Mouse (Mus musculus): ENCODE data around the gene Ccdc61. TPM values are rescaled to one million over a fixed set of nuclear protein-coding genes. Genes with fewer than 3 reads are reported as not detected.
A peak's percentile ranks its signal among the peaks of the same experiment; 100 is the strongest.
"Not testable (repeated sequence)": the region's sequence is repeated elsewhere in the genome, so short reads cannot be mapped to it uniquely, and the experiment has no call there.

The Ccdc61 gene
- polyA plus RNA-seq, 1 experiment from 2014 or later = 20.8 TPM

DNA sequence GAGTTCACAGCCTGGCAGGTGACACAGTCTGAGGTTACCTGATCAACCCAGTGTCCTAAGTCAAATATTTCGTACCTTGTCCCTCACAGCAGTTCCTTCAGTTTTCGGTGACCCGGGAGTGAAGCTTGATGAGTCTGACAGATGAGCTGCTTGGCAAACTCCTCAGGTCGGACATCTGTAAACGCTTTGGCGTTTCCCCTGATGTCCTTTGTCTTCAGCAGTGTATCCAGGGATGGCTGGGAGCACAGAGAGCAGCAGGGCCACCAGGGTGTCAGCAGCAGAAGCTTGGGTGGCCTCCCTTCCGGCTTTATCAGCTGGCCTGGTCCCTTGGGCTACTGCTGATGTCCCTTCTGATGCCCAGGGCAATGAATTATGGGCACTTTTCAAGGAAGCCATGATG is 31.5 kb downstream of the Ccdc61 start:
- Histone ChIP-seq H3K4me3 (ENCODE audit: low read depth, low read length) (no peak overlapping the region), H3K9ac (ENCODE audit: low read depth, low read length) (no peak overlapping the region), H3K27ac (ENCODE audit: low read depth, low read length) (no peak overlapping the region), H3K36me3 (ENCODE audit: control insufficient read depth, insufficient read depth, low read length) (no peaks in the 10 kb centered on the region), H3K4me2 (no peak overlapping the region), H3K9me3 (ENCODE audit: control insufficient read depth, low read length) (no peaks in the 10 kb centered on the region), H3K27me3 (replicated peaks; ENCODE audit: control insufficient read depth, insufficient read depth, low read length) (no peaks in the 10 kb centered on the region), H3K4me1 (replicated peaks; ENCODE audit: control insufficient read depth, insufficient read depth, low read length) (no peaks in the 10 kb centered on the region)
- WGBS = 72% methylated on average over 7 of the region's 7 CpGs
- ATAC-seq (replicated peaks; ENCODE audit: low FRiP score) = no peak
- no peak for DNase-seq (ENCODE audit: low spot score)

DNA sequence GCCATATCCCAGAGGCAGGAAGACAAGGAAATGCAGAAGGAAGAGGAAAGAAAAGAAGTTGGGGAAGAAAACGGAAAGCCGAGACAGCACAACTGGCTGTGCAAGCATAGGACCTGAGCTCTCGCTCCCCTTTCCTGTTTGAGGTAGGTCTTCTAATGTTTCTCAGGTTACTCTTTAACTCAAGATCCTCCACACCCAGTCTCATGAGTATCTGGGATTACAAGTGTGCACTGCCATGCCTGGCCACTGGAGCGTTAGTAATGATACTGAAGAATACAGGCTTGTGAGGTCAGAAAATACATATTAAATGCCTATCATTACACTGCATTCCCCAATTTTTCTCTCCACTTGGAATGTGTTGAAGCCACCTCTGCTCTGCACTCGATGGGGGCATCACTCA is 34.8 kb downstream of the Ccdc61 start:
- WGBS = 78% methylated on average over 5 of the region's 5 CpGs
- no peak overlapping the region for H3K4me2 ChIP-seq

DNA sequence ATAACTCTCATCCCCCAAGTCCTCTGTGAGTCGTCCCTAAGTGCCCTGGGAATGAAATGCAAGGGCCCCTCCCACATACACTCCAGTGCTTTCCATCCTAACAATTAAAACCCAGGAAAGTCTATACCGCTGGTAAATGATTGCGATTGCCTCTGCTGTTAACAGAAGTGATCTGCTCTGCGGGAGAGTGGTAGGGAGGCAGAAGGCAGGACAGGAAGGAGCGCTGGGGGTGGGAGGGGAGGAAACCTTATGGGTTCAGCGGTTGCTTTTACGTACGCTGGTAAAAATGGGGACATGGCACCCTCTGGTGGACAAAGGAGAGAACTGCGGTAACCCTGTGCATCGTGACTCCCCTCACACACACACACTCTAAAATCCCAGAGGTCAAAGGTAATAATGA is 37.0 kb downstream of the Ccdc61 start:
- Histone ChIP-seq H3K9me3 (ENCODE audit: control insufficient read depth, low read length) (peaks cover 3% of the 10 kb centered on the region; the same call in 1 of the 2 replicates), H3K36me3 (ENCODE audit: control insufficient read depth, insufficient read depth, low read length) (no peaks in the 10 kb centered on the region), H3K9ac (ENCODE audit: low read depth, low read length) (no peak overlapping the region), H3K27ac (ENCODE audit: low read depth, low read length) (no peak overlapping the region), H3K4me3 (ENCODE audit: low read depth, low read length) (no peak overlapping the region; the same call in 1 of the 2 replicates), H3K4me1 (replicated peaks; ENCODE audit: control insufficient read depth, insufficient read depth, low read length) (no peaks in the 10 kb centered on the region), H3K27me3 (replicated peaks; ENCODE audit: control insufficient read depth, insufficient read depth, low read length) (peaks cover 4% of the 10 kb centered on the region; the same call in 1 of the 2 replicates), H3K4me2 (peak overlapping the region; percentile 62)
- ATAC-seq (replicated peaks; ENCODE audit: low FRiP score) = peak; percentile 61
- DNase-seq (ENCODE audit: low spot score) = peak; percentile 66
- WGBS = under 1% methylated on average over 10 of the region's 10 CpGs

More for the DNA sequence above, 34.8 kb downstream of the Ccdc61 start:
- H3K9ac ChIP-seq (ENCODE audit: low read depth, low read length) = no peak overlapping the region
- peaks cover 4% of the 10 kb centered on the region; the same call in 1 of the 2 replicates for H3K27me3 ChIP-seq (replicated peaks; ENCODE audit: control insufficient read depth, insufficient read depth, low read length)
- no peaks in the 10 kb centered on the region for H3K9me3 ChIP-seq (ENCODE audit: control insufficient read depth, low read length)
- H3K4me1 ChIP-seq (replicated peaks; ENCODE audit: control insufficient read depth, insufficient read depth, low read length) = no peaks in the 10 kb centered on the region
- H3K4me3 ChIP-seq (ENCODE audit: low read depth, low read length) = no peak overlapping the region
- no peaks in the 10 kb centered on the region for H3K36me3 ChIP-seq (ENCODE audit: control insufficient read depth, insufficient read depth, low read length)
- no peak for ATAC-seq (replicated peaks; ENCODE audit: low FRiP score)
- DNase-seq (ENCODE audit: low spot score) = no peak
- H3K27ac ChIP-seq (ENCODE audit: low read depth, low read length) = no peak overlapping the region

DNA sequence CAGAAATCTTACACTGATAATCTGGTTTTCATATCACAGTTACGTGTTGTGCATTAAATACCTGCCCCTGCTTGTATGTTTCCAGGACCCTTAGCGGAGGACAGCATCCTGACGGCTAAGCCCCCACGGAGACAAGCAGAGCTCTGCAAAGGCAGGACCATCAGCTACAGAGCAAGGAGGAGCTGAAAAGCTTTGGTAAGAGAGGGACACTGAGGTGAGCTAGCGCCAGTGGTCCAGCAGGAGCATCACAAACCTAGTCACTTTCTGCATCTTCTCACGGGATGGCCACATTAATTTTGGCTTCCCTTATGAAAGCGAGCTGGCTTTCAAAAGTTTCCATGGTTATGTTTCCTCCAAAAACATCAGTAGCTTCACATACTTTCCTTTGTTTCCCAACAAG is 37.4 kb downstream of the Ccdc61 start:
- no peaks in the 10 kb centered on the region for H3K36me3 ChIP-seq (ENCODE audit: control insufficient read depth, insufficient read depth, low read length)
- no peak overlapping the region for H3K9ac ChIP-seq (ENCODE audit: low read depth, low read length)
- no peak for ATAC-seq (replicated peaks; ENCODE audit: low FRiP score)
- H3K4me1 ChIP-seq (replicated peaks; ENCODE audit: control insufficient read depth, insufficient read depth, low read length) = no peaks in the 10 kb centered on the region
- peak overlapping the region; percentile 20; the same call in 1 of the 2 replicates for H3K4me3 ChIP-seq (ENCODE audit: low read depth, low read length)
- peaks cover 3% of the 10 kb centered on the region; the same call in 1 of the 2 replicates for H3K9me3 ChIP-seq (ENCODE audit: control insufficient read depth, low read length)
- 12% methylated on average over 7 of the region's 7 CpGs for WGBS
- H3K27ac ChIP-seq (ENCODE audit: low read depth, low read length) = no peak overlapping the region
- no peak for DNase-seq (ENCODE audit: low spot score)
- peaks cover 4% of the 10 kb centered on the region; the same call in 1 of the 2 replicates for H3K27me3 ChIP-seq (replicated peaks; ENCODE audit: control insufficient read depth, insufficient read depth, low read length)
- H3K4me2 ChIP-seq = peak overlapping the region; percentile 62

DNA sequence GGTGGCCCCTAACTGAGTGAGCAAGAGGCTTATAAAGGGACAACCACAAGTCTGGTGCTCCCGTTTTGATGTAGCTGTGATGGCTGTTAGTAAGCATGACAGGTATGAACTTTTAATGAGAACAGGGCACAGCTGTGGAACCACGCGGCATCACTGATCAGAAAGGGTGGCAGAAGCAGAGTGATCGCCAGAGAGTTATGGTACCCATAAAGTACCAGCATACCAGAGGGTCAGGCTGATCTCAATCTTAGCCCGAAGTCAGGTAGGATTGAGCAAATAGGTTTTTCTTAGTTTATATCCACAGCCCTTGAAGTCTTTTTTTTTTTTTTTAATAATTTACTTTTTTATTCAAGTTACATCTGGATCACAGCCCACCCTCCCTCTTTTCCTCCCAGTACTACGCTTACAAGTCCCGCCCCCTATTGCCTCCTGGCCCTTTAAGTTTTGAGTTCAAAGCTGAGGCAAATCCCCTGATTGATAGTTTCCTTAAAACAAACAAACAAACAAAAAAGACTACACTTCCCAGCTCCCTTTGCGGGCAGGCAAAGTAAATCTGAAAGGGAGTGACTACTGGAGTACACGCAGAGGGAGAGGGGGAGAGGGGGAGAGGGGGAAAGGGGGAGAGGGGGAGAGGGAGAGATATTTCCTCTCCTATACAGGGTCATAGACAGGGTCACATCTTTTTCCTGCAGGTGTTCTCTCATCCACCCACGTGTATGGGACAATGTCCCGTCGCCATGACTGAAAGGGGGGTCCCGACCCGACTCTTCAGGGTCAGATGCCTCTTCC is 38.0 kb downstream of the Ccdc61 start:
- H3K27ac ChIP-seq (ENCODE audit: low read depth, low read length) = no peak overlapping the region
- H3K9me3 ChIP-seq (ENCODE audit: control insufficient read depth, low read length) = peaks cover 3% of the 10 kb centered on the region; the same call in 1 of the 2 replicates
- ATAC-seq (replicated peaks; ENCODE audit: low FRiP score) (no peak), DNase-seq (ENCODE audit: low spot score) (no peak)
- H3K4me2 ChIP-seq = peak overlapping the region; percentile 62
- no peak overlapping the region for H3K9ac ChIP-seq (ENCODE audit: low read depth, low read length)
- no peaks in the 10 kb centered on the region for H3K4me1 ChIP-seq (replicated peaks; ENCODE audit: control insufficient read depth, insufficient read depth, low read length)
- H3K27me3 ChIP-seq (replicated peaks; ENCODE audit: control insufficient read depth, insufficient read depth, low read length) = peaks cover 4% of the 10 kb centered on the region; the same call in 1 of the 2 replicates
- WGBS = 34% methylated on average over 14 of the region's 14 CpGs
- peak overlapping the region; percentile 20; the same call in 1 of the 2 replicates for H3K4me3 ChIP-seq (ENCODE audit: low read depth, low read length)
- no peaks in the 10 kb centered on the region for H3K36me3 ChIP-seq (ENCODE audit: control insufficient read depth, insufficient read depth, low read length)

DNA sequence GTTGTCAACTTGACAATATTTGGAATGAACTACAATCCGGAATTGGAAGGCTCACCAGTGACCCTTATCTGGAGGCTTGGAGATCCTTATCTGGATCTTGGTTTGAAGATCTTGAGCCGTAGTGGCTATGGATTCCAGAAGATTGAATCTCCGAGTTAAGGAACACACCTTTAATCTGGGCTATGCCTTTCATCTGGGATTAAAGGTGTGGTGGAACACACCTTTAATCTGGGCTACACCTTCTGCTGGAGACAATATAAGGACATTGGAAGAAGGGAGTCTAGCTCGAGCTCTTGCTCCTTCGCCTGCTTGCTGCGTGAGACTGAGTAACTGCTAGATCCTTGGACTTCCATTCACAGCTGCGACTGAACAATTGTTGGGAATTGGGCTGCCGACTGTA is 39.2 kb downstream of the Ccdc61 start, which contains the start of gene Pglyrp1:
TSS of gene Pglyrp1 (plus strand) at position 301 of the 400 bp plus-strand sequence.
- H3K36me3 ChIP-seq (ENCODE audit: control insufficient read depth, insufficient read depth, low read length); H3K27me3 ChIP-seq (replicated peaks; ENCODE audit: control insufficient read depth, insufficient read depth, low read length); DNase-seq (ENCODE audit: low spot score); ATAC-seq (replicated peaks; ENCODE audit: low FRiP score); H3K9ac ChIP-seq (ENCODE audit: low read depth, low read length); H3K4me2 ChIP-seq; H3K4me3 ChIP-seq (ENCODE audit: low read depth, low read length); H3K4me1 ChIP-seq (replicated peaks; ENCODE audit: control insufficient read depth, insufficient read depth, low read length); H3K27ac ChIP-seq (ENCODE audit: low read depth, low read length); H3K9me3 ChIP-seq (ENCODE audit: control insufficient read depth, low read length): not testable (repeated sequence)
- 80% methylated on average over 1 of the region's 8 CpGs for WGBS

DNA sequence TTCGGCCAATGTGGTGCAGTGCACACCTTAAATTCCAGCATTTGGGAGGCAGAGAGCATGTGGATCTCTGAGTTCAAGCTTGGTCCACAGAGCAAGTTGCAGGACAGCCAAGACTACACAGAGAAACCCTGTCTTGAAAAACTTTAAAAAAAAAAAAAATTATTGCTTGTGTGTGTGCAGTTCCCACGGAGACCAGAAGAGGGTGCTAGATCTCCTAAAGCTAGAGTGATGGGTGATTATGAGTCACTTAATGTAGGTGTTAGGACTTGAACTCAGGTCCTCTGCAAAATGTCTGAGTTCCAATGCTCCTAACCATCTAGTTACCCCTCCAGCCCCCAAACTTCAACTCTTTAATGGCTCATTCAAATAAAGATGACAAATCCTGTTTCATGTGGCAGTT is 41.7 kb downstream of the Ccdc61 start:
- Histone ChIP-seq H3K9me3 (ENCODE audit: control insufficient read depth, low read length) (peaks cover 3% of the 10 kb centered on the region; the same call in 1 of the 2 replicates), H3K36me3 (ENCODE audit: control insufficient read depth, insufficient read depth, low read length) (no peaks in the 10 kb centered on the region), H3K9ac (ENCODE audit: low read depth, low read length) (no peak overlapping the region), H3K27ac (ENCODE audit: low read depth, low read length) (no peak overlapping the region), H3K4me1 (replicated peaks; ENCODE audit: control insufficient read depth, insufficient read depth, low read length) (no peaks in the 10 kb centered on the region), H3K4me2 (no peak overlapping the region), H3K4me3 (ENCODE audit: low read depth, low read length) (no peak overlapping the region), H3K27me3 (replicated peaks; ENCODE audit: control insufficient read depth, insufficient read depth, low read length) (peaks cover 4% of the 10 kb centered on the region; the same call in 1 of the 2 replicates)
- WGBS = 75% methylated on average over 2 of the region's 2 CpGs
- DNase-seq (ENCODE audit: low spot score) (no peak), ATAC-seq (replicated peaks; ENCODE audit: low FRiP score) (no peak)

DNA sequence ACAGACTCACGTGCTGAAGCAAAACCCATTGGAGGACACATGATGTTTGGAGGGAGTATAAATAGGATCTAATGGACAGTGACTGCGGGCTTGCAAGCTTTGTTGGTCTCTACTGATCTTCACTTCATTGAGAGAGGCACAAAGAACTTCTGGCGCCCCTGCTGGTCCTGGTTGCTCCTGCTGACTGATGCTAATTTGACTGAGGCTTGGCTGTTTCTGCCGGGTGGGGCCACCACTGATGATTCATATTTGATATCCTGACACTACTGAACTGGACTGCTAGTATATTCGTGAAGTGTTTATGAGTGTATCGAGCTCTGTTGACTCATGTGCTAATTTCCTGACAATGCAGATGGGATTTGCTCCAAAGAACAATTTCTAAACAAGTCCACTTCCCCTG is 47.4 kb downstream of the Ccdc61 start:
- DNase-seq (ENCODE audit: low spot score) (no peak), ATAC-seq (replicated peaks; ENCODE audit: low FRiP score) (no peak)
- Histone ChIP-seq H3K27me3 (replicated peaks; ENCODE audit: control insufficient read depth, insufficient read depth, low read length) (no peaks in the 10 kb centered on the region), H3K27ac (ENCODE audit: low read depth, low read length) (no peak overlapping the region), H3K9me3 (ENCODE audit: control insufficient read depth, low read length) (no peaks in the 10 kb centered on the region), H3K4me1 (replicated peaks; ENCODE audit: control insufficient read depth, insufficient read depth, low read length) (no peaks in the 10 kb centered on the region), H3K36me3 (ENCODE audit: control insufficient read depth, insufficient read depth, low read length) (no peaks in the 10 kb centered on the region), H3K9ac (ENCODE audit: low read depth, low read length) (no peak overlapping the region), H3K4me2 (no peak overlapping the region), H3K4me3 (ENCODE audit: low read depth, low read length) (no peak overlapping the region)
- WGBS = 80% methylated on average over 6 of the region's 6 CpGs

Data from liver, embryonic 11.5 days (tissue).